Mouse (Mus musculus) myocyte (in vitro differentiated cells): ENCODE data around the gene H2-DMb1. TPM values are rescaled to one million over a fixed set of nuclear protein-coding genes. Genes with fewer than 3 reads are reported as not detected.

Experiments
- H3K27me3 ChIP-seq: one replicate; pipeline ENCODE4 v1.6.1; 2011; ENCODE audit not compliant: control insufficient read depth, insufficient read depth, insufficient read length
- H3K36me3 ChIP-seq: one replicate; pipeline ENCODE4 v1.6.1; 2011; ENCODE audit not compliant: control insufficient read depth, insufficient read depth
- H3K4me2 ChIP-seq: one replicate; pipeline ENCODE4 v1.6.1; 2011; ENCODE audit warnings: low read depth, control low read depth
- H3K4me3 ChIP-seq: one replicate; pipeline ENCODE4 v1.5.1; 2011; ENCODE audit warnings: mild to moderate bottlenecking, control low read depth, moderate library complexity
- H3K79me2 ChIP-seq: one replicate; pipeline ENCODE4 v1.6.1; 2011; ENCODE audit not compliant: control insufficient read depth, insufficient read depth
- H3ac ChIP-seq: one replicate; pipeline ENCODE4 v1.6.1; 2011; ENCODE audit not compliant: control insufficient read depth, insufficient read length
- CEBPB ChIP-seq: IDR thresholded peaks from 2 replicates; pipeline ENCODE4 v1.6.1; 2011; ENCODE audit warnings: mild to moderate bottlenecking, moderate library complexity; ENCODE audit not compliant: poor library complexity, insufficient read depth, severe bottlenecking
- E2F4 ChIP-seq: IDR thresholded peaks from one replicate; pipeline ENCODE4 v1.6.1; 2011; ENCODE audit warnings: mild to moderate bottlenecking, control low read depth, moderate library complexity; ENCODE audit not compliant: insufficient read depth
- MAX ChIP-seq: IDR thresholded peaks from one replicate; pipeline ENCODE4 v1.6.1; 2011; ENCODE audit warnings: low read depth, mild to moderate bottlenecking, control low read depth
- MYOD1 ChIP-seq, 3 experiments: IDR thresholded peaks; one replicate each; pipeline ENCODE4 v1.6.1; 2011; ENCODE audit warnings: control low read depth in 2 of 3, low read depth in 2 of 3, mild to moderate bottlenecking in 2 of 3, moderate library complexity in 1 of 3; ENCODE audit not compliant: insufficient read length in 2 of 3, control insufficient read depth in 1 of 3
- MYOG ChIP-seq, 3 experiments: IDR thresholded peaks; one replicate each; pipeline ENCODE4 v1.6.1; 2011; ENCODE audit warnings: control low read depth in 2 of 3, low read depth in 2 of 3, mild to moderate bottlenecking in 2 of 3; ENCODE audit not compliant: insufficient read length in 2 of 3, control insufficient read depth in 1 of 3, insufficient read depth in 1 of 3
- POLR2A ChIP-seq: IDR thresholded peaks from one replicate; pipeline ENCODE4 v1.6.1; 2011; ENCODE audit warnings: low read depth, mild to moderate bottlenecking, control low read depth, moderate library complexity; ENCODE audit not compliant: insufficient read length
- POLR2AphosphoS2 ChIP-seq: IDR thresholded peaks from one replicate; pipeline ENCODE4 v1.6.1; 2011; ENCODE audit warnings: low read depth, control low read depth; ENCODE audit not compliant: insufficient read length
- REST ChIP-seq: IDR thresholded peaks from one replicate; pipeline ENCODE4 v1.6.1; 2011; ENCODE audit warnings: mild to moderate bottlenecking, control low read depth, moderate library complexity; ENCODE audit not compliant: insufficient read depth, insufficient read length
- SRF ChIP-seq: IDR thresholded peaks from one replicate; pipeline ENCODE4 v1.6.1; 2011; ENCODE audit warnings: low read depth; ENCODE audit not compliant: control insufficient read depth, insufficient read length
- TCF12 ChIP-seq: IDR thresholded peaks from one replicate; pipeline ENCODE4 v1.6.1; 2011; ENCODE audit warnings: mild to moderate bottlenecking, control low read depth; ENCODE audit not compliant: poor library complexity, insufficient read depth, severe bottlenecking
- TCF3 ChIP-seq: IDR thresholded peaks from one replicate; pipeline ENCODE4 v1.6.1; 2011; ENCODE audit warnings: low read depth, control low read depth; ENCODE audit not compliant: insufficient read length
- USF1 ChIP-seq: IDR thresholded peaks from one replicate; pipeline ENCODE4 v1.6.1; 2011; ENCODE audit warnings: low read depth, mild to moderate bottlenecking, control low read depth, moderate library complexity
- polyA plus RNA-seq: library from polyadenylated mRNA; unstranded; fragments of >200 nt; fragmentation: generic; extraction: Trizol; gene quantifications from one replicate; pipeline ENCODE4 v1.2.1, GENCODE M21; 2012; ENCODE audit warnings: missing spikeins

Gene H2-DMb1
- polyA plus RNA-seq, 1 experiment, result not detected

DNA sequence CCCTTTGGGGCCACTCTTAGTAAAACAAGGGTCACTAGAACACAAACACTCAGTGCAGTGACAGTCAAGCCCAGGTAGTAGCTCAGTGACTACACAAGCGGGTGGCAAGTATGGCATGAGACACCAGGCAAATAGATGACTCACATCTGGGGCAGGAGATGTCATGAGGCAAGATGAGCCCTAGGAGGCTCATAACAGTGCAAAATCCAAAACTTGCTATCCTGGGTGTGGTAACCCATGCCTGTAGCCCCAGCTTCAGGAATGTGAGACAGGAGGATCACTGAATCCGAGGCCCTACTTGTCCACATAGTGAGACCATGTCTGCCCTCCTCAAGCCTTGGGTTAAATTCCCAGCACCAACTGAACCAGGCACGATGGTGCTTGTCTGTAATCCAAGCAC lies 18.4 kb upstream of the H2-DMb1 start:
- TF ChIP-seq USF1, result no peak
- H3K4me3 ChIP-seq, result no peak overlapping the region
- H3K36me3 ChIP-seq, result no peaks in the 10 kb centered on the region

DNA sequence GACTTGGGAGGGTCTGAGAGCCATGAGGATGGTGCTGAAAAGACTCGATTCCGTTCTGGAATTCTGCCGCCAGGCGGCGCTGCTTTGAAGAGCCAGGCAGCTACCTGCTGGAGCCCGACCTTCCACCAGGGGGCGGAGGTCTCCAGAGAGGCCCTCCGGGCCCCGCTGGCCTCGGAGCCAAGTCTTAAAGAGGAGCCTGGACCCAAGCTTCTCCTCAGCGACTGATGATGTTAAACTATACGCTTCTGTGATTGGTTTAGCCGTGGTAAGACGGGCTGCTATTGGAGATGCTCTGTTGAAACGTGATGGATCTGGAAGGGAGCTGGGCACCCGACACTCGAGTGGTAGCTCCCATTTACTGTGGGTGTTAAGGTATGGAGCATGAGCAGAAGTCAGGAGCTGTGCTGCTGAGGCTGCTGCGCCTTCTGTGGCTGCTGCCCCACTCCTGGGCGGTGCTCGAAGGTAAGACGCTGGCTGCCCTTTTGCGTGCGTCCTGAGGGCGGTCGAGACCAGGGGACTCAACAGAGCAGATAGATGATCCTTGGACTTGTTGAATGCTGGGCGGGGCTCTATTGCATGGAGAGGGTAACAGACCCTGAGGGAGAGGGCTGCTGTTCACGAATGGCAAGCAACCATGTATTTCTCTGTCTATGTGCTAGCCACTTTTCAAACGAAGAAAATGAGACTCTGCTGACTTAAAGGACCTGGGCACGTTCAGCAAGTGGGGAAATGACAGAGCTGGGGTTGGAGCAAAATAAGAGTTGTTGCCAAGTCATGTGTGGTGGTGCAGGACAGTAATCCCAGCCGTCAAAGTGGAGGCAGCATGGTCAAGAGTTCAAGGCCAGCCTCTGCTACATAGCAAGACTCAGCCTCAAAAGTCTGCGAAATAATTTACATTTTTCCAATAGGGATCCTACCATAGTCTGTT lies 17.3 kb upstream of the H2-DMb1 start:
- Histone ChIP-seq H3K27me3 (peaks cover 30% of the 10 kb centered on the region), H3K36me3 (no peaks in the 10 kb centered on the region), H3ac (no peak overlapping the region), H3K4me2 (peak overlapping the region; percentile 47), H3K4me3 (no peak overlapping the region), H3K79me2 (no peaks in the 10 kb centered on the region)
- TF ChIP-seq SRF (no peak), TCF3 (no peak), REST (no peak), CEBPB (no peak), E2F4 (no peak), MYOG (IDR thresholded peaks at IDR 0.05; ENCODE audit: control insufficient read depth in 1 of 3, insufficient read depth in 1 of 3, insufficient read length in 2 of 3, low read depth in 2 of 3) (no peak), POLR2A (no peak), POLR2AphosphoS2 (no peak), TCF12 (no peak), MYOD1 (IDR thresholded peaks at IDR 0.05; ENCODE audit: control insufficient read depth in 1 of 3, insufficient read length in 2 of 3, low read depth in 2 of 3) (no peak), MAX (no peak), USF1 (no peak)

More for the DNA sequence above, 18.4 kb upstream of the H2-DMb1 start:
- H3ac ChIP-seq, result no peak overlapping the region
- H3K79me2 ChIP-seq, result no peaks in the 10 kb centered on the region
- H3K27me3 ChIP-seq, result peaks cover 20% of the 10 kb centered on the region
- H3K4me2 ChIP-seq, result no peak overlapping the region

DNA sequence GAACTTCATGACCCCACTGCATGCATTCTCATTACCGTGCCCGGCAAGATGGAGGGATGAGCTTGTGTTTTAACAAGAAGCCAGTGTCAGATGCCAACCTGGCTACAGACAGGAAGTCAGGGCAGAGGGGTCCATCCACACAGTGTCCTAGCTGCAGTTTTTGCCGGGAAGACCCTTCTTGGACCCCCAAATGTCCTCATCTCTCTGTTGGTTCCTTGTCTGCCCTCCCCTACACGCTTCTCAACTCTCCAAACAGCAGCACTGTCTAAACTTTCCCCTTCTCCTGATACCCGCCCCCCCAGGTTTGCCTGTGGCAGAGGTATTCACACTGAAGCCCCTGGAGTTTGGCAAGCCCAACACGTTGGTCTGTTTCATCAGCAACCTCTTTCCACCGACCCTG lies 15.3 kb upstream of the H2-DMb1 start:
- Histone ChIP-seq H3K36me3 (no peaks in the 10 kb centered on the region), H3ac (no peak overlapping the region), H3K27me3 (peaks cover 46% of the 10 kb centered on the region), H3K4me2 (no peak overlapping the region), H3K4me3 (no peak overlapping the region), H3K79me2 (no peaks in the 10 kb centered on the region)
- TF ChIP-seq TCF3 (no peak), MYOD1 (IDR thresholded peaks at IDR 0.05; ENCODE audit: control insufficient read depth in 1 of 3, insufficient read length in 2 of 3, low read depth in 2 of 3) (no peak), TCF12 (no peak), POLR2AphosphoS2 (no peak), MYOG (IDR thresholded peaks at IDR 0.05; ENCODE audit: control insufficient read depth in 1 of 3, insufficient read depth in 1 of 3, insufficient read length in 2 of 3, low read depth in 2 of 3) (no peak), CEBPB (no peak), REST (no peak), MAX (no peak), E2F4 (no peak), SRF (no peak)

DNA sequence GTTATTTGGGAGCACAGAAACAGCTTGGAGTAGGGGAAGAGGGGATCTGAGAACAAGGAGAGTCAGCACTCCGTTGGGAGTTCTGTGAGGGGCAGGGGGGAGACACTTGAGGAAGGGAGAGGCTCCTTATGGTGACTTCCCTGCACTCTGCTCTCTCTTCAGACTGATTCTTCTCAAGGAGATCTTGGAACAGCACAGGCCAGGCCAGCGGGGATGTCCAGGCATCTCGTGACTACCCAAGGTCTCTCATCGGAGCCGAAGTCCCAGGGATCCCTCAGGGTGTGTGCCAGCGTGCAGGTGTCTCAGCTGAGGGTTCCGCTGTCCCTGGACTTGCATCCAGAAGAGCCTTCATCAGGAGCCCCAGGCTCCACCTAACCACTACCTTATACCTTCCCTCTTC lies 14.2 kb upstream of the H2-DMb1 start:
- Histone ChIP-seq H3K79me2 (no peaks in the 10 kb centered on the region), H3K36me3 (no peaks in the 10 kb centered on the region), H3ac (no peak overlapping the region), H3K4me3 (no peak overlapping the region), H3K4me2 (no peak overlapping the region), H3K27me3 (peaks cover 50% of the 10 kb centered on the region)
- no peak for TF ChIP-seq SRF
- TF ChIP-seq MAX, result no peak
- no peak for TF ChIP-seq MYOG (IDR thresholded peaks at IDR 0.05; ENCODE audit: control insufficient read depth in 1 of 3, insufficient read depth in 1 of 3, insufficient read length in 2 of 3, low read depth in 2 of 3)
- TF ChIP-seq MYOD1 (IDR thresholded peaks at IDR 0.05; ENCODE audit: control insufficient read depth in 1 of 3, insufficient read length in 2 of 3, low read depth in 2 of 3), result no peak
- TF ChIP-seq POLR2A, result no peak
- TF ChIP-seq TCF3, result no peak
- no peak for TF ChIP-seq TCF12
- TF ChIP-seq USF1, result no peak
- TF ChIP-seq REST, result no peak

DNA sequence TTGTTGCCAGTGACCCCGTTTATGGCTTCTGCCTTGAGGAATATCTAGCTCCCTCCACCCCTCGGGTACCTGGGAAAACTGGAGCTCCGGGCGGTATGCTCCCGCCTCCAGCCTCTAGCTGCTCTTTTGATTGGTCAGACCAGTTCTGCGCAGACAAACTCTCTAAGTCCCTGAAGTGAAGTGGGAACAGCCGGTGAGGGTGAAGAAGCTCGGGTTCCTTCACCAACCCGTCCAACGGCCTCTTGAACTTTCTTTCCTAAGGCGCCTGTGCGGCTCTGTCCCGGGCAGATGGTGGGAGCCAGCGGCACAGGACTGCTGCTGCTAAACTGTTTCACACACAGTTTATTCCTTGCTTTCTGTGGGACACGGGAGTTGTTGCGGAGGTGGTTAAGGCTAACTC lies 13.5 kb upstream of the H2-DMb1 start:
- peaks cover 55% of the 10 kb centered on the region for H3K27me3 ChIP-seq
- no peak overlapping the region for H3K4me3 ChIP-seq
- H3K36me3 ChIP-seq, result no peaks in the 10 kb centered on the region
- H3K4me2 ChIP-seq, result peak overlapping the region; percentile 46
- no peaks in the 10 kb centered on the region for H3K79me2 ChIP-seq
- no peak overlapping the region for H3ac ChIP-seq
- no peak for TF ChIP-seq TCF12
- no peak for TF ChIP-seq MYOD1 (IDR thresholded peaks at IDR 0.05; ENCODE audit: control insufficient read depth in 1 of 3, insufficient read length in 2 of 3, low read depth in 2 of 3)
- no peak for TF ChIP-seq MYOG (IDR thresholded peaks at IDR 0.05; ENCODE audit: control insufficient read depth in 1 of 3, insufficient read depth in 1 of 3, insufficient read length in 2 of 3, low read depth in 2 of 3)
- no peak for TF ChIP-seq POLR2A
